In the genomic region with DNA sequence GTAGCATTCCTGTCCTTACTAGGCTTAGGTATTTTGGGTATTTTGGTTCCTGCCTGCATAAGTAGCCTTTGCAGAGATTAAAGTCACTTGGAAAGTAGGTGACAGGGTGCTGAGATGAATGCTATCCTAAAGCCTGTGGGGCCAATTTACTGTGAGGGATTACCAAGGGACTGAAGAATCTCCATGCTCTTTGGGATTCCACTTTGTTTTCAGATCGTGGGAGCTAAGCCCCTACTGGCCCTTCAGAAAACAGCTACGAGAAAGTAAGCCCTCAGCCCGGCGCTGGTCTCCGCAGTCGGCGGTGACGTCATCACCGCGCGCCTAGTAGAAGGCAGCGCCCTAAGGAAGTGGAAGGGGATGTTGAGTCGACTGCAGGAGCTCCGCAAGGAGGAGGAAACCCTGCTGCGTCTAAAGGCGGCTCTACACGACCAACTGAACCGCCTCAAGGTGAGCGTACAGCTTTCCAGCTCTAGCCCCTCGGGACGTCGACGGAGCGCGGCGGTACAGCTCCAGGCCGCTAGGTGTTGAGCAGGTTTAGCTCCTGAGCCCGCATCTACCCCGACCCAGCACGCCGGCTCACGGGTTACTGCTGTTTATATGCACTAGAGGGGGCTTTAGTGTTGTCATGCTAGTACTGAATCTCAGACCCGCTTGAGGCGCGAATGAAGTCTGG, we compare ENCODE assay signal across 8 mouse cellular contexts. TPM values are rescaled to one million over a fixed set of nuclear protein-coding genes. Genes with fewer than 3 reads are reported as not detected.
DNase-seq lines count a peak whose midpoint lies in the region; ATAC-seq and TF ChIP-seq lines count a peak whose summit lies in the region.

TSS of gene Snapc5 (plus strand) at position 301 of the 673 bp plus-strand sequence.

- ATAC-seq in forebrain, embryonic 16.5 days: peak; percentile 95
- peak; percentile 94 for ATAC-seq in lung, embryonic 14.5 days (ENCODE audit: insufficient read depth)

- peaks cover 0 to 3% of the 10 kb centered on the region in 2 experiments; a peak in 1 of 4 replicates for H3K4me1 ChIP-seq in ES-E14 (ENCODE audit: control insufficient read depth in 2 of 2, insufficient read depth in 2 of 2, low read length in 2 of 2, poor library complexity in 1 of 2)
- peaks cover 23% of the 10 kb centered on the region for H3K4me1 ChIP-seq in forebrain, embryonic 16.5 days (replicated peaks; ENCODE audit: control insufficient read depth, insufficient read depth, low read length)
- peaks cover 6% of the 10 kb centered on the region; the same call in 1 of the 2 replicates for H3K4me1 ChIP-seq in lung, embryonic 14.5 days (ENCODE audit: insufficient read depth)
- H3K4me1 ChIP-seq in olfactory bulb, adult 2 months (ENCODE audit: control insufficient read depth, insufficient read depth, low read length): no peaks in the 10 kb centered on the region
- peaks cover 3% of the 10 kb centered on the region for H3K4me1 ChIP-seq in thymus, adult 2 months (replicated peaks; ENCODE audit: control insufficient read depth, insufficient read depth, low read length)

- no peaks in the 10 kb centered on the region for H3K9me3 ChIP-seq in ES-E14 (ENCODE audit: control insufficient read depth, insufficient read depth, low read depth, low read length)
- no peaks in the 10 kb centered on the region for H3K9me3 ChIP-seq in forebrain, embryonic 16.5 days (ENCODE audit: control insufficient read depth, low read length)
- H3K9me3 ChIP-seq in lung, embryonic 14.5 days (ENCODE audit: low read depth, low read length): no peaks in the 10 kb centered on the region

- peak; percentile 69; the same call in 1 of the 2 replicates for TF ChIP-seq POLR2A in olfactory bulb, adult 2 months (IDR thresholded peaks at IDR 0.05; ENCODE audit: insufficient read depth, low read depth, low read length)
- TF ChIP-seq POLR2A in thymus, adult 2 months (IDR thresholded peaks at IDR 0.05; ENCODE audit: control insufficient read depth, extremely low read depth, insufficient read depth, low read length, poor library complexity): peak; percentile 78

- peak; percentile 75 for TF ChIP-seq CTCF in layer of hippocampus, adult 2 months (conservative IDR thresholded peaks at IDR 0.05)
- TF ChIP-seq CTCF in lung, embryonic 14.5 days (IDR thresholded peaks at IDR 0.05; ENCODE audit: low read depth): peak; percentile 64
- TF ChIP-seq CTCF in olfactory bulb, adult 2 months (IDR thresholded peaks at IDR 0.05; ENCODE audit: insufficient read depth, low read depth, low read length): peak; percentile 79
- peak; percentile 72; the same call in 1 of the 2 replicates for TF ChIP-seq CTCF in thymus, adult 2 months (IDR thresholded peaks at IDR 0.05; ENCODE audit: borderline replicate concordance, control insufficient read depth, extremely low read depth, insufficient read depth, low read length, poor library complexity)

- intact Hi-C loops in heart, postnatal 36 days (cut with DNase I): loop anchor here (1.0 to 5.0 kb wide), 2 partner anchors 74 to 93 kb away; partner anchors contain the start of gene Map2k1

- peak within 1 kb of the TSS; percentile 56 to 93 for H3K4me3 ChIP-seq in ES-E14 (ENCODE audit: insufficient read depth in 1 of 2, low read depth in 1 of 2, low read length in 2 of 2, poor library complexity in 1 of 2, severe bottlenecking in 1 of 2)
- H3K4me3 ChIP-seq in forebrain, embryonic 16.5 days (replicated peaks; ENCODE audit: low read length): peak within 1 kb of the TSS; percentile 67
- H3K4me3 ChIP-seq in layer of hippocampus, adult 2 months: peak within 1 kb of the TSS; percentile 57
- H3K4me3 ChIP-seq in lung, embryonic 14.5 days (ENCODE audit: low read depth, low read length): peak within 1 kb of the TSS; percentile 61
- H3K4me3 ChIP-seq in olfactory bulb, adult 2 months (ENCODE audit: insufficient read depth, low read depth, low read length): peak within 1 kb of the TSS; percentile 93
- H3K4me3 ChIP-seq in thymus, adult 2 months (ENCODE audit: control insufficient read depth, insufficient read depth, low read length): peak within 1 kb of the TSS; percentile 93

- peak within 1 kb of the TSS; percentile 52 for H3K4me2 ChIP-seq in forebrain, embryonic 16.5 days (ENCODE audit: low read length)
- H3K4me2 ChIP-seq in lung, embryonic 14.5 days: peak within 1 kb of the TSS; percentile 65

- no peaks in the 10 kb centered on the region for H3K27me3 ChIP-seq in forebrain, embryonic 16.5 days (replicated peaks; ENCODE audit: control insufficient read depth, insufficient read depth, low read length)
- no peaks in the 10 kb centered on the region for H3K27me3 ChIP-seq in lung, embryonic 14.5 days (ENCODE audit: insufficient read depth, low read length)
- no peaks in the 10 kb centered on the region for H3K27me3 ChIP-seq in thymus, adult 2 months (ENCODE audit: control insufficient read depth, insufficient read depth, low read length)

- peaks cover 45% of the 10 kb centered on the region for H3K36me3 ChIP-seq in ES-E14 (ENCODE audit: control insufficient read depth, insufficient read depth, low read length, poor library complexity, severe bottlenecking)
- peaks cover 34% of the 10 kb centered on the region for H3K36me3 ChIP-seq in forebrain, embryonic 16.5 days (ENCODE audit: control insufficient read depth, insufficient read depth)
- H3K36me3 ChIP-seq in lung, embryonic 14.5 days (ENCODE audit: insufficient read depth): peaks cover 84% of the 10 kb centered on the region
- H3K36me3 ChIP-seq in thymus, adult 2 months (ENCODE audit: control insufficient read depth, insufficient read depth, low read length): peaks cover 50% of the 10 kb centered on the region

- WGBS in forebrain, embryonic 16.5 days: under 1% methylated on average over 35 of the region's 35 CpGs
- WGBS in lung, embryonic 14.5 days: under 1% methylated on average over 35 of the region's 35 CpGs
- WGBS in olfactory bulb, adult 2 months: under 1% methylated on average over 35 of the region's 35 CpGs
- under 1% methylated on average over 35 of the region's 35 CpGs for WGBS in thymus, adult 2 months

- peak within 1 kb of the TSS; percentile 95 for H3K9ac ChIP-seq in ES-E14 (ENCODE audit: insufficient read depth, low read depth, low read length, poor library complexity, severe bottlenecking)
- H3K9ac ChIP-seq in forebrain, embryonic 16.5 days (replicated peaks; ENCODE audit: low read depth, low read length): peak within 1 kb of the TSS; percentile 69
- H3K9ac ChIP-seq in lung, embryonic 14.5 days: peak within 1 kb of the TSS; percentile 65

- peak; percentile 92 for DNase-seq in ES-E14 (ENCODE audit: low read depth, low spot score)
- peak; percentile 86 for DNase-seq in cerebellum, adult 11-12 months
- DNase-seq in heart, postnatal 36 days: peak; percentile 88 to 91
- DNase-seq in layer of hippocampus, adult 2 months (ENCODE audit: low spot score in 2 of 2): peak; percentile 86 to 87
- DNase-seq in lung, embryonic 14.5 days: peak; percentile 98
- DNase-seq in thymus, adult 2 months: peak; percentile 88

- H3K27ac ChIP-seq in ES-E14 (ENCODE audit: insufficient read depth, low read depth, low read length, poor library complexity, severe bottlenecking): peak within 1 kb of the TSS; percentile 89
- H3K27ac ChIP-seq in forebrain, embryonic 16.5 days (ENCODE audit: low read length): peak within 1 kb of the TSS; percentile 85
- H3K27ac ChIP-seq in layer of hippocampus, adult 2 months: peak within 1 kb of the TSS; percentile 89
- H3K27ac ChIP-seq in lung, embryonic 14.5 days (ENCODE audit: low read depth): peak within 1 kb of the TSS; percentile 87
- H3K27ac ChIP-seq in olfactory bulb, adult 2 months (ENCODE audit: insufficient read depth, low read depth, low read length): peak within 1 kb of the TSS; percentile 74; the same call in 1 of the 2 replicates
- H3K27ac ChIP-seq in thymus, adult 2 months (ENCODE audit: control insufficient read depth, insufficient read depth, low read length): peak within 1 kb of the TSS; percentile 72; the same call in 1 of the 2 replicates

- in situ Hi-C loops in ES-E14 (cut with MboI; ENCODE audit: low sequenced_read_pairs in 2 of 2, unreplicated experiment in 2 of 2): no loop called here

TF ChIP-seq in ES-E14, 5 proteins besides CTCF, POLR2A, EP300 and RAD21:
- peak; percentile 85 for TF ChIP-seq CHD2 (IDR thresholded peaks at IDR 0.05; ENCODE audit: low read depth, low read length)
- peak; percentile 78; the same call in 1 of the 2 replicates for TF ChIP-seq HCFC1 (IDR thresholded peaks at IDR 0.05; ENCODE audit: borderline replicate concordance, insufficient read depth, low read length)
- TF ChIP-seq MAFK (IDR thresholded peaks at IDR 0.05; ENCODE audit: insufficient read depth, low read depth, low read length): no peak

RNA-seq across cellular contexts. Expression of gene Snapc5, which starts in this region (rescaled TPM):
- 9.6 and 17.1 TPM in 2 replicates for total RNA-seq in ES-E14 (2012; rRNA removed)
- polyA plus RNA-seq in forebrain, embryonic 16.5 days (2015; fragmentation: Nextera tagmentation; extraction: Ambion mirVana): 31.5 and 35.3 TPM in 2 replicates
- 10 to 100 TPM; 21.8 to 22.6 TPM for total RNA-seq in heart, postnatal 36 days (2021)
- total RNA-seq in layer of hippocampus, adult 2 months (2021): 10 to 100 TPM; 15.0 to 19.6 TPM
- 23.2 and 24.7 TPM in 2 replicates for polyA plus RNA-seq in lung, embryonic 14.5 days (2014; fragmentation: Nextera tagmentation; extraction: Ambion mirVana)
- polyA plus RNA-seq in olfactory bulb, adult 2 months (2012; ENCODE audit: insufficient read depth, insufficient read length, low replicate concordance, missing spikeins): not detected in 2 replicates
- polyA plus RNA-seq in thymus, adult 2 months (2012; rRNA removed): 9.2 and 9.6 TPM in 2 replicates

Comparison
In these comparisons a context has a peak if more than half of its experiments do, and no peak if none do; other contexts are left out.
1. Peak in every context shown above with its lines: DNase-seq, ATAC-seq, H3K4me3 ChIP-seq and H3K27ac ChIP-seq.